Mouse (Mus musculus): ENCODE results near the gene Mad2l1bp. TPM values are rescaled to one million over a fixed set of nuclear protein-coding genes. Genes with fewer than 3 reads are reported as not detected.
A peak's percentile ranks its signal among the peaks of the same experiment; 100 is the strongest.

The Mad2l1bp gene
- polyA plus RNA-seq, 1 experiment = 17.3 TPM

DNA sequence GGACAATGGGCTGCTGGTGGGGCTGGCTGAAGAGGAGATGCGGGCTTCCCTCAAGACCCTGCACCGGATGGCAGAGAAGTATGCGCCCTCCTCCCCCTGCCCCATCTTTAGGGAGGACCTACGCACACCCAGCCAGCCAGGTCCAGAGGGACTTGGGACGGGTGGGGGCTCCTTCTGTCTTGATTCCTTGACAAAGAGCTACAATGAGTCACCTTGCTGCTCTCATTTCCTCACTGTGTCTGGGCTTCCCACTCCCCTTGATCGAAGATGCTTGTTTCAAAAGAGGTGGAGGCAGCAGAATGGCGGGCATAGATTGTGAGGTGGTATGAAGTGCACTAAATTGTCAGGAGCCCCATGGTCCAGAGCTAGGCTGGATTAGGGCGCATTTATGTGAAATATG is 10.9 kb upstream of the Mad2l1bp start:
- H3K4me1 ChIP-seq (ENCODE audit: control insufficient read depth, insufficient read depth, low read length) = peaks cover 5% of the 10 kb centered on the region; the same call in 1 of the 2 replicates
- no peak for DNase-seq
- no peak overlapping the region for H3K27ac ChIP-seq (ENCODE audit: insufficient read depth, low read depth, low read length)
- H3K36me3 ChIP-seq (ENCODE audit: control insufficient read depth, insufficient read depth, low read length) = no peaks in the 10 kb centered on the region; the same call in 1 of the 2 replicates
- H3K4me3 ChIP-seq (ENCODE audit: insufficient read depth, low read depth, low read length) = no peak overlapping the region
- no peak for TF ChIP-seq CTCF (conservative IDR thresholded peaks at IDR 0.05; ENCODE audit: insufficient read depth, insufficient read length, low read depth, low read length)
- TF ChIP-seq POLR2A (IDR thresholded peaks at IDR 0.05; ENCODE audit: low read depth, low read length) = no peak
- 96% methylated on average over 8 of the region's 8 CpGs for WGBS
- H3K27me3 ChIP-seq (replicated peaks; ENCODE audit: control insufficient read depth, insufficient read depth, low read length) = no peaks in the 10 kb centered on the region

DNA sequence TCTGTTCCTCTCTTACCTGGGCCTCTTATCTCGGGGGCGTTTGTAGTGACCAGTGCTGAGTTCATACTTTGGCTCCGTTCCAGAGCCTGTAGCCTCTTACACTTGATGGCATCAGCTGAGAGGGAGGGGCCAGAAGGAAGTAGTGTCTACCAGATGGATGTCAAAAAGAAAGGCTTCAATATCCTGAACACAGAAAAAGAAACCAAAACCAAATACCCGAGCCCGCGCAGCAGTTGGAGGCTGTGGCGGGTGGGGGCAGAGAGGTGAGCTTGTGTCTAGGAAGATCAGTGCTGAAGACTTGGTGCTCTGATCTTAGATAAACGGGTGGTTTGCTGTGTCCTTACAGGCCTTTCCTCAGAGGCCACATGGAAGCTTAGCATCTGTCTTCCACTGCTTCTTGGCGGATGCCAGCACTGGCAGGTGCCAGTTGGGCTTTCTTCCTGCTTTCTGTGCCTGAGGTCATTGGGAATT is 9.6 kb upstream of the Mad2l1bp start:
- peak overlapping the region; percentile 74 for H3K27ac ChIP-seq (ENCODE audit: insufficient read depth, low read depth, low read length)

DNA sequence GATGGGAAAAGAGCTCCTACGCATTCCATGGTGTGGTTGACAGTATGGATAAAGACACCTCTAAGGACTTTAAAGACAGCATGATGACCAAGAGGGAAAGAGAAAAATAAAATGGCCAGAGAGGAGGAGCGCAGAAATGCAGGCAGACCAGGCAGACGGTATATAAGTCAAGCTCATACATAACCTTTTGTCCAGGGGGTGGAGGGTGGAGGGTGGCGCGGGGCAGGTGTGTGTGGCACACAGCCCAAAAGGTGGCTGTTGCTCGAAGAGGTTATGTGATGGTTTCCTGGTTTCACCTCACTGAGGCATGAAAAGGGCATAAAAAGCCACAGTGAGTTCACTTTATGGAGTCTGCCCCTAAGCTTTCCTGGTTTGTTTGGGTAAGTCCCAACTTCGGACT is 9.2 kb upstream of the Mad2l1bp start:
- Histone ChIP-seq H3K4me1 (ENCODE audit: control insufficient read depth, insufficient read depth, low read length) (peaks cover 8% of the 10 kb centered on the region; the same call in 1 of the 2 replicates), H3K27me3 (replicated peaks; ENCODE audit: control insufficient read depth, insufficient read depth, low read length) (no peaks in the 10 kb centered on the region), H3K36me3 (ENCODE audit: control insufficient read depth, insufficient read depth, low read length) (no peaks in the 10 kb centered on the region), H3K27ac (ENCODE audit: insufficient read depth, low read depth, low read length) (peak overlapping the region; percentile 74; the same call in 1 of the 2 replicates), H3K4me3 (ENCODE audit: insufficient read depth, low read depth, low read length) (0 out of 2 replicates have a peak overlapping the region, but pooled peaks have one; percentile 43)
- no peak for TF ChIP-seq CTCF (conservative IDR thresholded peaks at IDR 0.05; ENCODE audit: insufficient read depth, insufficient read length, low read depth, low read length)
- no peak for TF ChIP-seq POLR2A (IDR thresholded peaks at IDR 0.05; ENCODE audit: low read depth, low read length)
- WGBS = 60% methylated on average over 7 of the region's 7 CpGs
- DNase-seq = no peak

More for the DNA sequence above, 9.6 kb upstream of the Mad2l1bp start:
- DNase-seq = peak; percentile 76
- TF ChIP-seq POLR2A (IDR thresholded peaks at IDR 0.05; ENCODE audit: low read depth, low read length) = no peak
- no peak for TF ChIP-seq CTCF (conservative IDR thresholded peaks at IDR 0.05; ENCODE audit: insufficient read depth, insufficient read length, low read depth, low read length)
- peaks cover 8% of the 10 kb centered on the region; the same call in 1 of the 2 replicates for H3K4me1 ChIP-seq (ENCODE audit: control insufficient read depth, insufficient read depth, low read length)
- H3K27me3 ChIP-seq (replicated peaks; ENCODE audit: control insufficient read depth, insufficient read depth, low read length) = no peaks in the 10 kb centered on the region
- 47% methylated on average over 9 of the region's 9 CpGs for WGBS
- peak overlapping the region; percentile 43; the same call in 1 of the 2 replicates for H3K4me3 ChIP-seq (ENCODE audit: insufficient read depth, low read depth, low read length)
- H3K36me3 ChIP-seq (ENCODE audit: control insufficient read depth, insufficient read depth, low read length) = no peaks in the 10 kb centered on the region

DNA sequence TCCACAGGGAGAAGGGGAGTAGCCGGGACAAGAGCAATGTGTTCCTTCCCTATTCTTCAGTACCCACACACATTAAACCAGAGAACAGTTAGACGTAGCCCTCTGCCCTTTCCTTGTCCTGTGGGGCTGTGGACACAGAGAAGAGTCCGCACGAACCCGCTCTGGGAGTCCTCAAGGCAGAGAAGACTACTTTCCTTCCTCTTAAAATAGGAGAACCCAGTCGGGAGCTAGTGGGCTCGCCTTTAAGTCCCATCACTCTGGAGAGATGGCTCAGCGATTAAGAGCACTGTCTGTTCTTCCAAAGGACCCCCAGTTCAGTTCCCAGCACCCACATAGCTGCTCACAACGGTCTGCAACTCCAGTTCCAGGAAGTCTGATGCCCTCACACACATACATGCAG is 8.4 kb upstream of the Mad2l1bp start:
- Histone ChIP-seq H3K27me3 (replicated peaks; ENCODE audit: control insufficient read depth, insufficient read depth, low read length) (no peaks in the 10 kb centered on the region), H3K27ac (ENCODE audit: insufficient read depth, low read depth, low read length) (peak overlapping the region; percentile 75), H3K4me3 (ENCODE audit: insufficient read depth, low read depth, low read length) (peak overlapping the region; percentile 82), H3K4me1 (ENCODE audit: control insufficient read depth, insufficient read depth, low read length) (peaks cover 8% of the 10 kb centered on the region; the same call in 1 of the 2 replicates), H3K36me3 (ENCODE audit: control insufficient read depth, insufficient read depth, low read length) (no peaks in the 10 kb centered on the region)
- WGBS = 35% methylated on average over 9 of the region's 9 CpGs
- no peak for TF ChIP-seq POLR2A (IDR thresholded peaks at IDR 0.05; ENCODE audit: low read depth, low read length)
- TF ChIP-seq CTCF (conservative IDR thresholded peaks at IDR 0.05; ENCODE audit: insufficient read depth, insufficient read length, low read depth, low read length) = no peak
- no peak for DNase-seq

DNA sequence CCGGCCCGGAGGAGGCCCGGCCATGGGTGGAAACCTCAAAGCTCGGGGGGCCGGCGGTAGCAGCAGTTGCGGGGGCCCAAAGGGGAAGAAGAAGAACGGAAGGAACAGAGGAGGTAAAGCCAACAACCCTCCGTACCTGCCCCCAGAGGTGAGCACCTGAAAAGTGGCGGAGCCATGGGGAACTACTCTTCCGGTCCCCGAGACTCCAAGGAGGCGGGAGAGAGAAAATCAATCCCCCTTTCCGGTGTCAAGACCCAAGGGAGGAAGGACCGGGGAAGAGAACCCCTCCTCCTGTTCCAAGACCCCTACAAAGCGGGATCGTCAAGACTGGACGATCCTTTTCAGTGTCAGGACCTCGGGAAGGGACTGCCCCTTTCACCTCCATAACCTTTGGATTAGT is 7.8 kb upstream of the Mad2l1bp start:
- WGBS = 2% methylated on average over 19 of the region's 19 CpGs
- H3K27ac ChIP-seq (ENCODE audit: insufficient read depth, low read depth, low read length) = peak overlapping the region; percentile 75
- H3K4me1 ChIP-seq (ENCODE audit: control insufficient read depth, insufficient read depth, low read length) = peaks cover 8% of the 10 kb centered on the region; the same call in 1 of the 2 replicates
- TF ChIP-seq POLR2A (IDR thresholded peaks at IDR 0.05; ENCODE audit: low read depth, low read length) = no peak
- TF ChIP-seq CTCF (conservative IDR thresholded peaks at IDR 0.05; ENCODE audit: insufficient read depth, insufficient read length, low read depth, low read length) = no peak
- H3K27me3 ChIP-seq (replicated peaks; ENCODE audit: control insufficient read depth, insufficient read depth, low read length) = no peaks in the 10 kb centered on the region
- peak; percentile 35 for DNase-seq
- H3K4me3 ChIP-seq (ENCODE audit: insufficient read depth, low read depth, low read length) = peak overlapping the region; percentile 82
- H3K36me3 ChIP-seq (ENCODE audit: control insufficient read depth, insufficient read depth, low read length) = no peaks in the 10 kb centered on the region

DNA sequence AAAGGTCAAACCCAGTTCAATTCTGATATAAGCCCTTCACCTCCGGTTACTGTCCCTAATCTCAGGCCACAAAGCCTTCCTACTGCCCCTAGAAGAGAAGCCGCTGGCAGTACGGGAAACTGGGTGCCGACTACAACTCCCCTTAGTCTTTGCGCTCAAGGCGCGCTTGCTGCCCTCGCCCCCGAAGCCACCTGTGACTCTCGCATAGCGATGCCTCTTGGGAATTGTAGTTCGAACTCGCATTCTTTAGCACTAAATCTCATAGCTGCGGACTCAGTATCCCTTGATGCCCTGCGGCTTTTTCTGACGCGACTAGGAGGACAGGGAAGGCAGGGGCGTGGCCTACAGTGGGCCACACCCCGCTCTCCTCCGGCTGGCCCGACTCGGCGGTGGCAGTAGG is 7.3 kb upstream of the Mad2l1bp start, which contains the start of gene Gtpbp2:
Gtpbp2 (plus strand) TSS at position 347 of the 400 bp plus-strand sequence.
- WGBS = under 1% methylated on average over 23 of the region's 23 CpGs
- Histone ChIP-seq H3K4me3 (ENCODE audit: insufficient read depth, low read depth, low read length) (peak within 1 kb of the TSS; percentile 82), H3K4me1 (ENCODE audit: control insufficient read depth, insufficient read depth, low read length) (peaks cover 8% of the 10 kb centered on the region; the same call in 1 of the 2 replicates), H3K36me3 (ENCODE audit: control insufficient read depth, insufficient read depth, low read length) (no peaks in the 10 kb centered on the region), H3K27me3 (replicated peaks; ENCODE audit: control insufficient read depth, insufficient read depth, low read length) (no peaks in the 10 kb centered on the region), H3K27ac (ENCODE audit: insufficient read depth, low read depth, low read length) (peak within 1 kb of the TSS; percentile 94)
- no peak for TF ChIP-seq POLR2A (IDR thresholded peaks at IDR 0.05; ENCODE audit: low read depth, low read length)
- no peak for TF ChIP-seq CTCF (conservative IDR thresholded peaks at IDR 0.05; ENCODE audit: insufficient read depth, insufficient read length, low read depth, low read length)
- peak; percentile 100 for DNase-seq

DNA sequence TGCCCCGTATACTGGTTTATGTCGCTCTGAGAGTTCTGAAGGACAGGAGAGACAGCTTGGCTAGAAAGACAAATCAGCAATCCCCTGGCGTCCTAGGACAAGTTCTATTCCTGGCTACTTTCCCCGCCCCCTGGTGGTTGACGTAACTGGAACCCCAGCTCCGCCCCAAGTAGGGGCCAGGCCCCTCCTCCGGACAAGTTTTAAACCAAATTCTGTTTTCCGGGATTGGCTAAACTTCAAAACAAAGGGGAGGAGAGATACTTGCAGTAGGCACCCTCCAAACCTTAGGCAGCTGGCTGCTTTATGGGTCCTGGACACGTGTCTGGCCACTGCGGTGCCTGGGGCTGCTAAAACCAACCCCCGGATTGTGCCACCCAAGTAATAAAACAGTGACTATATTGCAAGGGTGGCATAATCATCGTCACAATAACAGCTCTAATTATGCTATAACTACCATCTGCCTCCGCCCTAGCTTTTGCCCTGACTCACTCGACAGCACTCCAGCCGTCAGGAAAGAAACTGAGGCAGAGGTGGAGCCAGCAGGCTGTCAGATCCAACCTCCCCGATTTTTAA is 6.8 kb upstream of the Mad2l1bp start:
- Histone ChIP-seq H3K4me3 (ENCODE audit: insufficient read depth, low read depth, low read length) (peak overlapping the region; percentile 49), H3K27me3 (replicated peaks; ENCODE audit: control insufficient read depth, insufficient read depth, low read length) (no peaks in the 10 kb centered on the region), H3K36me3 (ENCODE audit: control insufficient read depth, insufficient read depth, low read length) (no peaks in the 10 kb centered on the region), H3K4me1 (ENCODE audit: control insufficient read depth, insufficient read depth, low read length) (peaks cover 8% of the 10 kb centered on the region; the same call in 1 of the 2 replicates), H3K27ac (ENCODE audit: insufficient read depth, low read depth, low read length) (peak overlapping the region; percentile 94)
- DNase-seq = peak; percentile 98
- no peak for TF ChIP-seq POLR2A (IDR thresholded peaks at IDR 0.05; ENCODE audit: low read depth, low read length)
- TF ChIP-seq CTCF (conservative IDR thresholded peaks at IDR 0.05; ENCODE audit: insufficient read depth, insufficient read length, low read depth, low read length) = peak; percentile 35; the same call in 1 of the 2 replicates
- under 1% methylated on average over 16 of the region's 16 CpGs for WGBS
